Mouse (Mus musculus) testis, postnatal 10 days (tissue): ENCODE measurements around the gene Gm4846.
"Not testable (repeated sequence)": the region's sequence is repeated elsewhere in the genome, so short reads cannot be mapped to it uniquely, and the experiment has no call there.

Experiments used
- DNase-seq: peaks from one replicate; pipeline ENCODE4 v3.0.0; 2021; ENCODE audit warnings: low spot score

The Gm4846 gene

GRCm38 (mm10) chr1:166497488-166497887, at the start of gene Gm4846:
Gene Gm4846 (minus strand): TSS chr1:166497588.
- not testable (repeated sequence) for DNase-seq

- not testable (repeated sequence) for DNase-seq
Measured at GRCm38 (mm10) chr1:166531521-166531920, 34.1 kb upstream of the Gm4846 start.

DNA sequence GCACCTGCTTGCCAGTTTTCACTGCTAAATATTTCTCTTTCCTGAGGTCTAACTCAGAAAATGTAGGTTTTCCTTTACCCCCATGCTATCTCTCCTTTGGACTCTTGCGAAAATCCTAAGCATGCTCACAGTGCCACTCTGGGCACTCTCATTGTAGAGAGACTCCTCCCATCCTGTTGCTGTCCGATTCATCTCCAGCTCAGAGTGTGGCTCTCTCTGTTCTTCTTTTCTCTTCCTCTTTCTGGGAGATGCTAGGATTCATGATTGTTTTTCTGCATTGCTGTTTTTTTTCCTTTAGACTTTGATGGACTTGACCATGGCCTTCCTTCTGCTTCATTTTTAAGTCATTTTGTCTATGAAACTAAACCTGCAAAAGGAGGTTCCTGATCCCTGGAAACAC, 27.3 kb upstream of the Gm4846 start:
- DNase-seq, result not testable (repeated sequence)

DNA sequence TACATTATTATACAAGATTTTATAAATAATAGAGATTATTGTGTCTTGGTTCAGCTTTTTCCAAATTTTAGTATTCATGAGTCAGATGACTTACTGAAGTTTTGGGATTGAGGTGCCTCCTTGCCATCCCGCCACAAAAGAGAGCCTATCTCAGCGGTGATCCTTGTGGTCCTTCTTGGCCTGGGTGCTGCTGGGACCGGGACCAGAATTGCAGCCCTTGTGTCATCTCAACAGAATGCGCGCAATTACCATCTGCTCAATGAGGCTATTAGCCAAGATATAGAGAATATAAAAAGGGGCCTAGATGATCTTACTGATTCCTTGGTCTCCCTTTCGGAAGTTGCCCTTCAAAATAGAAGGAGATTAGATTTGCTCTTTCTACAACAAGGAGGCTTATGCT, 22.2 kb upstream of the Gm4846 start:
- not testable (repeated sequence) for DNase-seq

DNA sequence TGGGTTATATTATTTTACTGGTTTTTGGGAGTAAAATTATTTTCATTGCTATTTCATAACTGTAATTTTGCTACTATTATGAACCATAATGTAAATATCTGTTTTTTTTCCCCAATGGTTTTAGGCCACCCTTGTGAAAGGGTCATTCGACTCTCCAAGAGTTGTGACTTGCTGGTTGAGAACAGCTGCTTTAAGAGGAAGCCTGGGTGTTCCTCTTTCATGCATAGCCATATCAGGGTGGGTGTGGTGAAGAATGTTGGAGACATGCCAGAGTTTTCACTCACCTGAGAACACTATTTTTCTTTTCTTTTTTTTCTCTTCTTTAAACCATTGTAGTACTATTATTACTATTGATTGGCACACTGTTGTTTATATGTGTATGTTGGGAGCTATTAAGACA, 19.2 kb upstream of the Gm4846 start:
- no peak for DNase-seq

- DNase-seq, result not testable (repeated sequence)
Measured at GRCm38 (mm10) chr1:166504206-166504605, 6.8 kb upstream of the Gm4846 start.

- no peak for DNase-seq
Measured at GRCm38 (mm10) chr1:166479503-166479902, 17.9 kb downstream of the Gm4846 start.

DNA sequence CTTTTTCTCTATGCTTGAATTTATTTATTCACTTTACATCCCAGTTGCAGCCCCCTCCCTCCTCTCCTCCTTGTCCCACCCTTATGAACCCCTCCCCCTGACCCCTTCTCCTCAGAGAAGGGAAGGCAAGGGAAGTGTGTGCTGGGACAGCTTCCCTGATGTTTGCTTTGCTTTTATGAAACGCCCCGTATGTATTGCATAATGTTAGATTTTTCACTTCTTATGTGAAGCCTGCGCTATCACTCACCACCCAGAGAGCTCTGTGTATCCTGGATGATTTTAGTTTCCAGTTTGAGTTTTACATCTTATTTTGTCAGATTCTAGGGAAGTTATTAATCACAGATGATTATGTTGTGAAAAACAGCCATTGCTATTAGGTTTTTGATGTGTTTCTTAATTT, 30.2 kb downstream of the Gm4846 start:
- DNase-seq, result no peak

DNA sequence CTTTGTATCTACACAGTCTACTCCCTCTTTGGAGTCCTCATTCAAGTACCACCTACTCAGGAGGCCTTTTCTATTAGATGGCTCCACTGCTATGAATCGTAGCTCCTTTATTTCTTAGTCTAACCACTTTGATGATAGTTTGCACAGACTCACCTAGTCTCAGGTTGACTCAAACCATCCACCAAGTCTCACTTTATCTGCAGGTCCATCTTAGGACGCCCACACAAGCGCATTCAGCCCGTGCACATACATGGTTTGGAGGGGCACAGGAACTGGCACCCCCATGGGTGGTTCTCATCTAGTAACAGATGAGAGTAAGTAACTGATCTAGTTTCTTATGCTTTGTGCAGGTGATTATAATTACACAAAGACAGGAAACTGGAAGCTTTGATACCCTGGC, 34.8 kb downstream of the Gm4846 start:
- DNase-seq, result no peak

- no peak for DNase-seq
Measured at GRCm38 (mm10) chr1:166441992-166442391, 55.4 kb downstream of the Gm4846 start.

DNA sequence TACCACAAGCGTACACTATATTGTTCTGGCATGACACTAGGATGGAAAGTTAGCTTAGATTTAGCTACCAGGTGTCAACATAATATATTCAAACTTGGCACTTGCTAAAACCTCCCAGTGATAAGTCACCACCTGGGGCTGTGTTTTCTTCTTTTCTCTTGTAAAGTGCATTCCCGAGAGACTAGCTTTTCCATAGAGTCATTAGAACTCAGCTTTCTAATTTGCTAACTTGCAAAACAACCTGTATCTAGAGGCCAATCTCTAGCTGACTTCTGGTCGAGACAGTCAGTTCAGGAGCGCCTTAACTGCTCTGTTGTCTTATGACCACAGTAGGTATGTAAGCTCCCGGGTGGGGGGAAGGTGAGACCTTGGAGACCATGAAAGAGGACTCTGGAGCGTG, 58.0 kb downstream of the Gm4846 start:
- no peak for DNase-seq
